Mouse (Mus musculus) adrenal gland, postnatal 36 days (tissue): Measurements from ENCODE around the gene Cdc42se2. TPM values are rescaled to one million over a fixed set of nuclear protein-coding genes. Genes with fewer than 3 reads are reported as not detected.
A peak's percentile ranks its signal among the peaks of the same experiment; 100 is the strongest.

Source experiments
- DNase-seq, 2 experiments: peaks; one replicate each; pipeline ENCODE4 v3.0.0; 2021; ENCODE audit warnings: mixed read lengths in 1 of 2
- long read RNA-seq, 2 experiments: library from polyadenylated mRNA; stranded (forward); transcript quantifications; one replicate each; pipeline ENCODE4 v2.0.0; 2021; ENCODE audit warnings: borderline sequencing depth in 2 of 2
- total RNA-seq, 2 experiments: library from RNA; stranded (reverse); gene quantifications; 2 replicates each; pipeline ENCODE4 v1.2.3; 2021

Cdc42se2 gene
- total RNA-seq, result 10 to 100 TPM; 20.5 to 24.5 TPM
- long read RNA-seq, experiment 1, transcript Cdc42se2-201 (6 exons, 3,069 nt), result major isoform, 19 of 26 reads
- long read RNA-seq, experiment 1, partial matches to known transcripts, result 6 of 26 reads
- long read RNA-seq, experiment 1, other reads (novel, unspliced or antisense), result 1 of 26 reads
- long read RNA-seq, experiment 2, transcript Cdc42se2-201 (6 exons, 3,069 nt), result major isoform, 8 of 8 reads
- long read RNA-seq, experiment 2, partial matches to known transcripts, result 0 of 8 reads
- long read RNA-seq, experiment 2, other reads (novel, unspliced or antisense), result 0 of 8 reads

DNA sequence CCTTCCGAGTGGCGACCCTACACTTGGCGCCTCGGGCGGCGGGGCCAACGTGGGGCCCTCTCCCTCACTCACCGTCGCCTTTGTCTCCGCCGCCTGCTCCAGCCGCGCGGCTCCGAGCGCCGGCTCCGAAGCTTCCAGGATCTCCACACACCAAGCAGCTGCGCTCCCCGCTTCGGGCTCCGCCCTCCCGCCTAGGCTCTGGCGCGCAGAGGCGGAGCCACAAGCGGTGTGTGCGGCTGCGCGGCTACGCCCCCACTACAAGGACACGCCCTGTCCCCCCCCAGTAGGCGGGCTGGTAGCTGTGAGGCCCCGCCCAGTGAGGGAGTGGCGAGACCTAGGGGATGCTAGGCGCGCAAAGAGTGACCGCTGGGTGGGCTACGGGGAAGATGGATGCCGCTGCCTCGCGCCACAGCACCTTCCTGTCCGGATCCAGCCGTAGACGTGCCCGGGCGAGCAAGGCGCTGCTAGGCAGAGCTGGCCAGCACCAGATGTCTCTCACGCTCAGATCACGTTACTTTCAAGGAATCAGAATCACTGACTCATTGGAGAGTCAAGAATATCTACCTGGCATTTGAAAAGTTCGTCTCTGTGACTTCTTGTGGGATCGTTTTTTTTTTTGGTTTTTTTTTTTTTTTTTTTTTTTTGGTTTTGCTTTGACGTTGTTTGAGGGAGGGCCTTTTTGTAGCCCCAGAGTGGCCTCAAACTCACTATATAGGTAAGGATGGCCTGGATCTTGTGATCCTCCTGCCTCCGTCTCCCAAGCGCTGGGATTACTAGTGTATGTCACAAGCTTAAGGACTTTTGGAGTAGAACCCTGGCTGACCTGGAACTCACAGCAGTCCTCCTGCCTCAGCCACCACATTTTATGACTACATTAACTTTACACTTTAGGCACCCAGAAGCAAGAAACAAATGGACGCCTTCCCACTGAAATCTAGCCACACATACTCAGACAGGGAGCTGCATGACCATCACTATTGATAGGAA lies at the start of gene Cdc42se2:
TSS of gene Cdc42se2 (minus strand) at position 188 of the 987 bp plus-strand sequence.
- peak; percentile 96 to 98 for DNase-seq

DNA sequence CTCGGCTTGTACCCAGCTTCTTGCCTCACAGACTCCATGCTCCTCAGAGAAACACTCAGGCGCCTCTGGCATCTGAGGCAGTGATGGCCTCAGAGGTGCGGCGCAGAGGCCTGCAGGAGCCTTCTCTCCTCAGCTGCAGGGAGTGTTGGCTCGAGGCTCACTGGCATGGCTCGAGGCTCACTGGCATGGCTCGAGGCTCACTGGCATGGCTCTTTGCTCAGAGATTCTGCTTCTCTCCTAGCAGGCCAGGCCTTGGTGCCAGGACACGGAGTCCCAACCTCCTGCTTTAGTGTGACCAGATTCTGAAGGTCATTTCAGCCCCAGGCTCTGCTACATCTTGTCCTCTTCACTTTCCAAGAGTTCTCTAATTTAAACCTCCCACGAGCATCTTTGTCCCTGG lies 48.6 kb upstream of the Cdc42se2 start:
- DNase-seq, result peak; percentile 13 to 51

DNA sequence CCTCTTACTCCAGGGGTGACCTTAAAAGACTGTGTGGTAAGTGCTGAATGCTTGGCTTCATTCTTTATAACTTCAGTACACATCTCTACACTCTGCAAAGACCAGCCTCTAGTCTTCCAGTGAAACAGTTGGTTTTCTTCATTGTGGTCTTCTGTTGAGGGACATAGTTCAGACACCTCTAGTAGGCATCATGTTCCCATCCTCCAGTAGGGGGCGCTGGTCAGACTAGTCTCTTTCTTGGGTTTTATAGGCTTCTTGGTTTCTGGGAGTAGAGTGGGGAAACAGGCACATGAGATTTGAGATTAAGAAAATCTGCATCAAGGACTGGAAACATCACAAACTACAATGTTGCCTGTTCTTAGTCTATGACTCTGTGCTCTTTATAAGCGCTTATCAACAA lies 47.1 kb upstream of the Cdc42se2 start:
- no peak for DNase-seq

DNA sequence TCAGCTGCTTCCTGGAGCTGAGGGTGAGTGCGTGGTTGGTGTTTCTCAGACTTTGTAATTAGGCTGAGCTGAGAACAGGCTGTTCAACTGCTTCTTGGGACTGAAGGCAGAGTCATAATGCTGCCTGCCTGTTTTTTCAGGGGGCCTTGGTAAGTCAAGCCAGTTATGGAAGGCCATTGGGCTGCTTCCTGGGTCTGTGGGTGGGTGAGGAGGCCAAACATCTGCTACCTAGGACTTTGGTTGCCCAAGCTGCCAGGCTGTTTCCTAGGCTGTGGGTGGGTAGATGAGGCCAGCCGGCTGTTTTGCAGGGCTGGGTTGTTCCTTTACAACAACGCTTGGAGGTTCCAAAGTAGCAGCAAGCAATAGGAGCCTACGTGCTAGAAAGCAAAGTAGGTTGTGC lies 46.4 kb upstream of the Cdc42se2 start:
- DNase-seq, result no peak

DNA sequence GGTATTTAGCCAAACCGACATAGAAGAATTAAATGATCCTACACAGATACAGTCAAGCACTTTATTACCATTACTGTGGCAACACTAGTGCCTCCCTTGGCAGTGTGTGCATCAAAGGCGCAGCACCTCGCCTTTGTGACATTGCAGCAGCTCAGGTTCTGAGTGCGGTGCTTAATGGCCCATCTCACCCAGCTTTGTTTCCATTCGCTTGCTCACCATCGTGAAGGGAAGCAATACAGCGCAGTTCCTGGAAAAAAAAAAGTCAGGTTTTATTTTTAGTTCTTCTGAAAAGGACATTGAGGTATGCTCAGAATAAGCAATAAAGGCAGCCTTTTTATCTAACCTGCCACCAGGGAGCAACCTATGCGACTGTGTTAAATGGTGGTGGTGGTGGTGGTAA lies 39.3 kb upstream of the Cdc42se2 start:
- no peak for DNase-seq

DNA sequence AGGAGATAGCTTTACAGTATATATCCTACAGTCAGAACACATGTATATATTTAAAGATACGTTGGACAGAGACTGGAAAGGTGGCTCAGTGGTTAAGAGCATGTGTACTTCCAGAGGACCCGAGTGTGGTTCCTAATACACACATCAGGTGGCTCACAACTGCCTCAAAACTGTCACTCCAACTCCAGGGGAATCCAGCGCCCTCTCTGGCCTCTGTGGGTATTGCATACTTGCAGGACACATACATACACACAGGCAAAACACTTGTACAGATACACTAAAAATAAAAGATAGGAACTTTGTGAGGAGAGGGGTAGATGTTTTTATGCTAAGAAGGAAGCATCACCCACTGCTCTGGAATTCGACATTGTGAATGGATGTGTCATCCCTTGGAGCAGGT lies 38.3 kb upstream of the Cdc42se2 start:
- DNase-seq, result no peak

DNA sequence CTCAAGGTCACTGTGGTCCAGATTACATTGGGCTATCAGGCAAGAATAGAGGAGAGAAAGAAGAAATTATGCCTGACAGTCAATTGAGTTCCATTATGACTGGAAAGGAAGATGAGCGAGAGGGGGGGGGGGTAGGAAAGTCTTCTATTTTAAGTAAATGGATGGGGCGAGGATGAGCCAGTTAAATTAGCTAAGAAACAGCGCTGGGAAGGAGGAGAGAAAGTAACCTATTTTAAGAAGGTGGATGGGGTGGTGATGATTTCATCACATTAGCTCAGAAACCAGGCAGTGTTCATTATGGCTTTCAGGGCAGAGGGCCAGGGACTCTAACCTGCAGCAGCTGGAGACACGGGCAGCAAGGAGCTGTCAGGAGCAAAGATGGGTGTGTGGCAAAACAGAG lies 36.0 kb upstream of the Cdc42se2 start:
- no peak for DNase-seq

DNA sequence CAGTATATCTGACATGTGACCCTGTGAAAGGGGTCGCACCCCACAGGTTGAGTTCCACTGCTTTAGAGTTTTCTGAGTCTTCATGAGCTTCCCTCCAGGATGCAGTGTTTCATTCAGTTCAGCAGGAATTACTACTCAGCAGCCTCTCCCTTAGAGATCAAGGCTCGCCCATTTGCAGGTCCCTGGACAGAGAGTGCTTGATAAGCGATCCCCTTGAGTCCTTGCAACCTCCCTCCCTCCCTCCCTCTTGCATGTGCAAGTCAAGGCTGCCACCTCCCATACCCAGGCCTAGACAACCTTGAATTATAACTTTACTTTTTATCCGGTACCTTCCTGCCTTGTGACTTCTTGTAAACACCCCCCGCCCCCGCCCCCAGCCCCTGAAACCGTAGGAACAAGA lies 32.0 kb upstream of the Cdc42se2 start:
- peak in 1 of 2 experiments; percentile 15 for DNase-seq

DNA sequence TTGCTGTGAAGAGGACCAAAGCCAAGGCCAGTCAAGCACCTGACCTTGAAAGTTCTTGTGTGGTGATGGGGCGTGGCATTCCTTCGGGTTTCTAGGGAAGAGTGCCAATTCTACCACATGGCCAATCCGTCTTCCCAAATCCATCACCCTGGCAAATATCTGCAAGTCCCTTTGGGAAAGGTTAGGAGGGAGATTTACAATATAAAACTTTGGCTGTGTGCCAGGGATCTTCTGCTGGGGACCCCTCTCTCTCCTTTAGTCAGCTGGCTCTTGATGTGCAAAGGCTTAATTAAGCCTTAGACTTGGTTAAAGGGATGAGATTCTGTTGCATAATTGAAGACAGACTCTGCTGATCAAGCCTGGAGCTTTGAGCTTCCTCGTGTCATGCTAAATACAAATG lies 30.0 kb upstream of the Cdc42se2 start:
- DNase-seq, result no peak

DNA sequence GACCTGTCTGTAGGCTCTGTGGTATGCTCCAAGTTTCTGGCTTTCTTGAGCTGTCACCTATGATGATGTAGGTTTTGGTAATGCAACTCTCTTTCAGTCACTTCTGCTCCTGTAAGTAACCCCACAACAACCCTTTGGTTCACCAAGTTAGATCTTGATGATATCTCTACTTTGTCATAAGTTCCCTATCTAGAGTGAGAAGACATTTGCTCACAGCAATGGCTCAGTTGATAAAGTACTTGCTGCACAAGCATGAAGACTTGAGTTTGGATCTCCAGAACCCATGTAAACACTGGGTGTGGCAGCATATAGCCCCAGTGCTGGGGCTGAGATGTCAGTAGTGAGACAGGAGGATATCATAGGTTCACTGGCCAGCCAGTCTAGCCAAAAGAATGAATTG lies 28.2 kb upstream of the Cdc42se2 start:
- no peak for DNase-seq

DNA sequence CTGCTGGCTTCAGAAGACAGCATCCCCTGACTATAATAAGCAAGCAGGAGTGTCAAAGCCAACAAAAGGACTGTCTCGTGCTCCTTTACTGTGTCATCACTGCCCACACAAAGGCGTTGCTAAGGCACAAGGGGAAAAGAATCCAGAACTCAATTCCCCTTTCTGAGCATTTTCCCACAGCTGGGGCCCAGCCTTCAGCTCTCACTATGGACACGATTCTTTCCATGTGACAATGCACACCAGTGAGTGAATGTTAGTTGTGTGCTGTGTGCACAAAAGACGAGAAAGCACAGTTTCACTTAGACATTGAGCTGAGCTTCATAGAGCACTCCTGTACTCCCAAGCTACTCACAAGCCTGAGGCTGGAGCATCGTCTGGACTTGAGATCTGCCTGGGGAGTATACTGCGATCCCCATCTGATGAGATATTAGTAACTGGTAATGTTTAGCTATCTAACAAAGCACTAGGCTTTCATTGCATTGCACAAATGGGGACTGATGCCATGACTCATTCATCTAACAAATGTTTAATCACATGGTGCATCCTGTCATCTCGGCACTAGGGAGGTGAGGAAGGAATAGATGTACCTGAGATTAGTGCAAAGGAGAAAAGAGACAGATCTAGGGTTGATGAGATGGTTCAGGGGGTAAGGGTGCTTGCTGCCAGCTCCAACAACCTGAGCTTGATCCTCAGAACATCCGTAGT lies 25.5 kb upstream of the Cdc42se2 start:
- no peak for DNase-seq

DNA sequence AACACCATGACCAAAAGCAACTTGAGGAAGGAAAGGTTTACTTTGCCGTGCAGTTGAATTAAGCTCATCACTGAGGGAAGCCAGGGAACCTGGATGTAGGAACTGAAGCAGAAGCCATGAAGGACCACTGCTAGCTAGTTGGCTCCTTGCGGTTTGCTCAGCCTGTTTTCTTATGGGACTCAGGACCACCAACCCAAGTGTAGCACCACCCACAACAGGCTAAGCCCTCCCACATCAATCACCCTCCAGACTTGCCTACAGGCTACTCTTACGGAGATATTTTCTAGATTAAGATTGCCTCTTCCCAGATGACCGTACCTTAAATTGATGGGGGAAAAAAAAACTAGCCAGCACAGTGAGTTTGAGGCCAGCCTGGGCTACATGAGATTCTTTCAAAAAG lies 24.8 kb upstream of the Cdc42se2 start:
- no peak for DNase-seq

DNA sequence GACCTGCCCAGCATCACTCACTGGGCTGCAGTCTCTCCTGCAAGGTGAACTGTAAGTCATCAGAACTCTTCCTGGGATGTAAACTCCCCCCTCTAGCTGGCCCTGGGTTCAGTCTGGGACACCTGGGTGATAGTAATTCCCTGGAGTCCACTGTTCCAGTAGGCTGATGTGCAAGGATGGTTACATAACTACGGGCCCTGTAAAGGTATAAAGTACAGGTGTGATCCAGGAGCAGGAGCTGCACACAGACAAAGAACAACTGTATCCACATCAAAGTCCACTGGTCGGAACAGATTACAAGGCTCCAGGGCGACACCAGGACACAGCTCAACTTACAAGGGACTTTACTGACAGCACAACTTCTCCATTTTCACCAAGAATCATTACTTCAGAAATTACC lies 23.6 kb upstream of the Cdc42se2 start:
- no peak for DNase-seq

DNA sequence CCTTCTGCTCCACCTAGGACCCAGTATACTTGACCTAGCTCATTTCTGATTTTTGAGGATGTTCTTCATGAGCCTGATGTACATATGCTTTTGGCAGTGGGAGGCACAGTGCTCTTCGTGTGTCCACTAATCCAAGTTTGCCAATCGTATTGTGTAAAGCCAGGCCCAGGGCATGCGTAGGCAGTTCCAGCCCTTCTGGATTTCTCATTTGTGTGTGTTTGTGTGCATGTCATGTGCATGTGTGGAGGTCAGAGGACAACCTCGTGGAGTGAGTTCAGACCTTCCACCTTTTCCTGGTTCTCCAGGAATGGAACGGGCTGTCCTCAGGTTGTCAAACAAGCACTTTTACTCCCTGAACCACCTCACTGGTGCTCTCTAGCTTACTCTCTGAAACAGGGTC lies 22.1 kb upstream of the Cdc42se2 start:
- no peak for DNase-seq

DNA sequence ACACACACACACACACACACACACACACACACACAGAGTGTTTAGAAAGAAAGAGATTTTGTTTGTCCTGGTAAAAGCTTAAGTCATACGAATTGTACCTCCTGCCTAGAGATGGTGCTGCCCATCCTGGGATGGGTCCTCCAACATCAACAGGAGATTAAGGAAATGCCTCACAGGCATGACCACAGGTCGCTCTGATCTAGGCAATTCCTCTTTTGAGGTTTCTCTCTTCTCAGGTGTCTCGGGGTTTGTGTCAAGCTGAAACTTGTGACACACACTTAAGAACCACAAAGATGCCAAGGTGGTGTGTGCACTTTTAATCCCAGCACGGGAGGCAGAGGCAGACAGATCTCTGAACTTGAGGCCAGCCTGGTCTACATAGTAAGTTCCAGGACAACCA lies 20.7 kb upstream of the Cdc42se2 start:
- DNase-seq, result no peak

DNA sequence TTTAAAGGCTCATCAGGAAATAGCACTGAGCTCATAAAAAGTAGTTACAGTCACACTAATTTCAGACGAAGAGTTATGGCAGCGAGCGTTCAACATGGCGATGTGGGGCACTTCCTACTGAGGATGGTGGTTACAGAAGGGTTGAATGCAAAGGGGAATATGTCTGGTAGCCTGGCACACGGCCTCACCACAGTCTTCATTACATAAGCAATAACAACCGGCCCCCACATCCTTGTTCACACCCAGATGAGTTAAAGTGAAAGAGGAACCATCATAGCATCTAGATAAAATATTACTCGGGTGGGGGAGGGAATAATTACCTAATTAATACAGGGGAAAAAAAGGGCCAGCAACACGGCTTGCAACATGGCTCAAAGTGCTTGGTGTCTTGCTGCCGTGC lies 20.2 kb upstream of the Cdc42se2 start:
- DNase-seq, result no peak

DNA sequence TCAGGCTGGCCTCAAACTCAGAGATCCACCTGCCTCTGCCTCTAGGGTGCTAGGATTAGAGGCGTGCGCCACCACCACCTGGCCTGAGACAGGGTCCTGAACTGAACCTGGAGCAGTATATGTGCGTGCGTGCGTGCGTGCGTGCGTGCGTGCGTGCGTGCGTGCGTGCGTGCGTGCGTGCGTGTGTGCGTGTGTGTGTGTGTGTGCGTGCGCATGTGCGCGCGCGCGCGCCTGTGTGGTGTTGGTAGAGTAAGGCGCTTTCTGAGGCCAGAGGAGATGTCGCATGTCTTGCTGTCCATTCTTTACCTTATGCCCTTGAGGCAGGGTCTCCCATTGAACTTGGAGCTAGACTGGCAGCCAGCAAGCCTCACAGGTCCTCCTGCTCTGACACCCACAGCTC lies 19.4 kb upstream of the Cdc42se2 start:
- DNase-seq, result no peak

DNA sequence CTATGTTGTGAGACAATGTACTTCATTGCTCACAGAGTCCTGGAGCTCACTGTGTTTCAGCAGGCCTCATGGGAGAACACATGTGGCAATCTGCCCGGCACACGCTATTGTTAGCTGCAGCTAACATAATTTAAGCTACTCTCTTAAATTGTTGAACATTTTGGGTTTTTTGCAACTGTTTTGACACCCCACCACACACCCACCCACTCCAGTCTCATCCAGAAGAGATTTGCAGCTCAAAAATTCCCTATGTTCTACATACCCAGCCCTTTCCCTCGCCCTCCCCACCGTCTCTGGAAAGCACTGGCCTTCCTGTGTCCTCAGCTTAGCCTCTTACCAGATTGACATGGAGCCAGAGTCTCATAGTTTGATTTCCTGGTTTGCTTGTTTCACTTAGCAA lies 17.7 kb upstream of the Cdc42se2 start:
- peak; percentile 14 to 44 for DNase-seq

DNA sequence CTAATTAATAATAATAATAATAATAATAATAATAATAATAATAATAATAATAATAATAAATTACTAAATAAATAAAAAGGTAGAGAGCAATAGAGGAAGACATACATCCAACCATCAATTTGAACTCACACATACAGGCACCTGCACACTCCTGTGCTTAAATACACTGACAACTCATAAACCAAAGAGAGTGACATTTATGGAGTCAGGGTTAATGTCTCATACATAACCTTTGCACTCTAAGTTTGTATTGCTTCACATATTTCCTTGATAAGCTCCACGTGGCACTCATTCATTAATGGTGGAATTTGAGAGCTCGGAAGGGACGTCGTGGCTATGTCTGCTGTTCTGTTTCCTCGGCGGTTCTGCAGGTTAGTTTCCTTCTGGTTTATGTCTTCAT lies 15.1 kb upstream of the Cdc42se2 start:
- DNase-seq, result no peak

DNA sequence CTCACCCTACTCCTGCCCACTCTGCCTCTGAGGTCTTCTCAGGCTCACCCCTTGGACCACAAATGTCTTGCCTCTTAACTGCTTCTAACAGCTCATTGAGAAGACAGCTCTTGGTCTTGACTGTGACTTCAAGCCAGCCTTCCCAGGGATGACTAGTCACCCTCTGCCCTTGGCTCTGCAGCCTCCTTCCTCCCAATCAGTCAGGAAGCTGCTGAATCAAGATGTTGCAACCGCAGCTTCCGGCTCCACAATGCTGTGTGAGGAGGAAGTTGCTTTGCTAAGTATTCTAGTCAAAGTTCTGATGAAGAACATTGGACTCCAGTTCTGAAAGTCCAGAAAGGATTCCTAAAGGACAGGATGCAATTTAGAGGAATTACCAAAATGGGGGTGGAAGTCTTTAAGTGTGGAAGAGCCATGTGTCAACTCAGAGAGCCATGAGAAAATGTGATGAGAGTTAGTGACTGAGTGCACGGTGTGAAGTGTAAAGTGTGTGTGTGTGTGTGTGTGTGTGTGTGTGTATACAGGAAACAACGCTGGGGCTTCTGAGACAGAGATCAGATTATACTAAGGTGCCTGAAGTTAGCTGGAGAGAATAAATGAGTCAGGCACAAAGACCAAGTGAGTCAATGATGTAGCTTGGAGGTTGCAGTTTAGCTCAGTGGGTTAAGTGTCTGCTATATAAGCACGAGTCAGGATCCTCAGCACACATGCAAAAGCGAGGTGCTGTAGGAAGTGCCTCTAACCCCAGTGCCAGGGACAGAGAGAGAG lies 14.5 kb upstream of the Cdc42se2 start:
- peak; percentile 62 to 70 for DNase-seq

DNA sequence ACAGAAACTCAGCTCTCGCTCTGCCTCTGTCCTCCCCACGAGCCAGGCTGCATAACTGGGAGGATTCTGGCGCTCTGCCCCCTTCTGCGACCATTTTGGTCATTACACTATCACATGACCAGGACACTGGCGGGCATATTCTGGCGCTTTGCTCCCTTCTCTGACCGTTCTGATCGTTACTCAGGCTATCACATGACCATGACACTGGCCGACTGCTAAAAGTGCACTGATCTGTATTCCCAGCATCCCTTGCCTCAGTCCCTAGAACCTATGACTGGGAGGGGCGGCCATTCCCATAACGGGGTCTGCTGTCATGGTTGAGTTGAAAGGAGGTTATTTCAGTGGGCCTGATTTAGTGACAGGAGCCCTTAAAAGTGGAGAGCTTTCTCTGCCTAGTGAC lies 9.1 kb upstream of the Cdc42se2 start:
- DNase-seq, result no peak

DNA sequence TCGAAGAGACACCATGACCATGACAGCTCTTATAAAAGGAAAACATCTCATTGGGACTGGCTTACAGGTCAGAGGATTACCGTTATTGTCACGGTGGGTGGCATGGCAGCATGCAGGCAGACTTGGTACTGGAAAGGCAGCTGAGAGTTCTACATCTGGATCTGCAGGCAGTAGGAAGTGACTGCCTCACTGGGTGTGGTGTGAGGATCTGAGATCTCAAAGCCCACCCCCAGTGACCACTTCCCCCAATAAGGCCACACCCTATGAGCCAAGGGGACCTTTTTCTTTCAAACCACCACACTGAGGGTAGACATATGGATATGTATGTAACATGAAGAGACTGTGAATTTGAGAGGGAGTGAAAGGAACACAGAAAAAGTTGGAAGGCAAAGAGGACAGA lies 7.2 kb upstream of the Cdc42se2 start:
- DNase-seq, result no peak
